Mouse (Mus musculus): ENCODE measurements at regions not wholly inside any gene's neighbourhood (a gene's known extent, or its start where the extent isn't known, plus 50 kb on each side); places are given as distances from the start of the nearest gene placed in this dataset.

GRCm38 (mm10) chr12:97529556-97529955 lies 729.7 kb downstream of the Galc start:
- no peak for DNase-seq (ENCODE audit: low spot score in 2 of 2)
- intact Hi-C loops (cut with DNase I): loop anchor here (10.0 kb wide), 2 partner anchors 345 to 445 kb away; no protein-coding TSS in a partner anchor

- intact Hi-C loops (cut with DNase I): loop anchor here (10.0 kb wide), 2 partner anchors 349 to 449 kb away; no protein-coding TSS in a partner anchor
- DNase-seq (ENCODE audit: low spot score in 2 of 2): no peak
Measured at GRCm38 (mm10) chr12:97525931-97526330, 733.3 kb downstream of the Galc start.

- no peak for DNase-seq (ENCODE audit: low spot score in 2 of 2)
- intact Hi-C loops (cut with DNase I): loop anchor here (10.0 kb wide), 3 partner anchors 195 to 455 kb away; no protein-coding TSS in a partner anchor
Measured at GRCm38 (mm10) chr12:97519834-97520489, 739.3 kb downstream of the Galc start.

GRCm38 (mm10) chr12:97517534-97517933 lies 741.7 kb downstream of the Galc start:
- DNase-seq (ENCODE audit: low spot score in 2 of 2): no peak
- intact Hi-C loops (cut with DNase I): loop anchor here (10.0 kb wide), 1 partner anchor 197 kb away; no protein-coding TSS in a partner anchor

- intact Hi-C loops (cut with DNase I): loop anchor here (10.0 kb wide), 1 partner anchor 199 kb away; no protein-coding TSS in a partner anchor
- no peak for DNase-seq (ENCODE audit: low spot score in 2 of 2)
Measured at GRCm38 (mm10) chr12:97515805-97516204, 743.5 kb downstream of the Galc start.

- intact Hi-C loops (cut with DNase I): loop anchor here (10.0 kb wide), 1 partner anchor 203 kb away; no protein-coding TSS in a partner anchor
- DNase-seq (ENCODE audit: low spot score in 2 of 2): no peak
Measured at GRCm38 (mm10) chr12:97511866-97512265, 747.4 kb downstream of the Galc start.

GRCm38 (mm10) chr12:97501441-97501840 lies 757.8 kb downstream of the Galc start:
- DNase-seq (ENCODE audit: low spot score in 2 of 2): peak; percentile 43 to 72
- intact Hi-C loops (cut with DNase I): no loop called here

- DNase-seq (ENCODE audit: low spot score in 2 of 2): no peak
- intact Hi-C loops (cut with DNase I): no loop called here
Measured at GRCm38 (mm10) chr12:97483559-97483958, 775.7 kb downstream of the Galc start.

GRCm38 (mm10) chr12:97476466-97477250 lies 782.6 kb downstream of the Galc start:
- no peak for DNase-seq (ENCODE audit: low spot score in 2 of 2)
- intact Hi-C loops (cut with DNase I): no loop called here

GRCm38 (mm10) chr12:97475751-97476150 lies 783.5 kb downstream of the Galc start:
- intact Hi-C loops (cut with DNase I): no loop called here

GRCm38 (mm10) chr12:97469183-97469582 lies 790.1 kb downstream of the Galc start:
- intact Hi-C loops (cut with DNase I): no loop called here

More at GRCm38 (mm10) chr12:97475751-97476150, 783.5 kb downstream of the Galc start:
- DNase-seq (ENCODE audit: low spot score in 2 of 2): no peak

GRCm38 (mm10) chr12:97436141-97436540 lies 823.1 kb downstream of the Galc start:
- intact Hi-C loops (cut with DNase I): no loop called here
- DNase-seq (ENCODE audit: low spot score in 2 of 2): no peak

More at GRCm38 (mm10) chr12:97469183-97469582, 790.1 kb downstream of the Galc start:
- no peak for DNase-seq (ENCODE audit: low spot score in 2 of 2)

GRCm38 (mm10) chr12:97434021-97434420 lies 825.2 kb downstream of the Galc start:
- intact Hi-C loops (cut with DNase I): no loop called here
- no peak for DNase-seq (ENCODE audit: low spot score in 2 of 2)

- intact Hi-C loops (cut with DNase I): no loop called here
- DNase-seq (ENCODE audit: low spot score in 2 of 2): no peak
Measured at GRCm38 (mm10) chr12:97432704-97433103, 826.6 kb downstream of the Galc start.

GRCm38 (mm10) chr12:97428252-97428651 lies 831.0 kb downstream of the Galc start:
- no peak for DNase-seq (ENCODE audit: low spot score in 2 of 2)
- intact Hi-C loops (cut with DNase I): no loop called here

- intact Hi-C loops (cut with DNase I): no loop called here
- DNase-seq (ENCODE audit: low spot score in 2 of 2): no peak
Measured at GRCm38 (mm10) chr12:97424726-97425125, 834.5 kb downstream of the Galc start.

GRCm38 (mm10) chr12:97403440-97403839 lies 855.8 kb downstream of the Galc start:
- no peak for DNase-seq (ENCODE audit: low spot score in 2 of 2)
- intact Hi-C loops (cut with DNase I): no loop called here

GRCm38 (mm10) chr12:97402412-97403396 lies 856.6 kb downstream of the Galc start:
- no peak for DNase-seq (ENCODE audit: low spot score in 2 of 2)
- intact Hi-C loops (cut with DNase I): no loop called here

- intact Hi-C loops (cut with DNase I): no loop called here
- no peak for DNase-seq (ENCODE audit: low spot score in 2 of 2)
Measured at GRCm38 (mm10) chr12:97398582-97398945, 860.7 kb downstream of the Galc start.
